Comparison of ENCODE assay signal across 13 mouse cellular contexts in genomic region chr1:87625254-87626025, GRCm38 (mm10). TPM values are rescaled to one million over a fixed set of nuclear protein-coding genes. Genes with fewer than 3 reads are reported as not detected.
A peak's percentile ranks its signal among the peaks of the same experiment; 100 is the strongest.
DNase-seq lines count a peak whose midpoint lies in the region; ATAC-seq and TF ChIP-seq lines count a peak whose summit lies in the region.
"Had no signal": no experiment of that assay in that cellular context is flagged by ENCODE, and none has a peak within 500 bp of the region (broad histone marks: within the 10 kb centered on the region; RNA-seq: fewer than 3 reads in every experiment).

No protein-coding gene starts in this region.

- H3K4me1 ChIP-seq in lung, adult 2 months (ENCODE audit: control insufficient read depth, insufficient read depth, low read length) = peaks cover 18% of the 10 kb centered on the region
- peaks cover 66% of the 10 kb centered on the region for H3K4me1 ChIP-seq in bone marrow macrophage, adult 2 months (ENCODE audit: control insufficient read depth, insufficient read depth, low read length)
- peaks cover 93% of the 10 kb centered on the region for H3K4me1 ChIP-seq in liver, embryonic 15.5 days (replicated peaks)
- peaks cover 19% of the 10 kb centered on the region; the same call in 1 of the 2 replicates for H3K4me1 ChIP-seq in small intestine, adult 2 months (ENCODE audit: control insufficient read depth, insufficient read depth, insufficient read length, low read length)
- H3K4me1 ChIP-seq: intestine, embryonic 15.5 days; limb, embryonic 15.5 days; stomach, embryonic 15.5 days had no signal

- TF ChIP-seq CTCF in lung, adult 2 months (IDR thresholded peaks at IDR 0.05; ENCODE audit: insufficient read depth, low read length) = no peak
- no peak for TF ChIP-seq CTCF in bone marrow macrophage, adult 2 months (IDR thresholded peaks at IDR 0.05; ENCODE audit: low read depth, low read length)
- TF ChIP-seq CTCF in small intestine, adult 2 months (IDR thresholded peaks at IDR 0.05; ENCODE audit: extremely low read depth, insufficient read length, insufficient replicate concordance, low read depth, low read length) = no peak

- H3K27ac ChIP-seq in bone marrow macrophage, adult 2 months (ENCODE audit: insufficient read depth, low read depth, low read length) = peak overlapping the region; percentile 92
- H3K27ac ChIP-seq in liver, embryonic 15.5 days (replicated peaks) = peak overlapping the region; percentile 70
- H3K27ac ChIP-seq in small intestine, adult 2 months (ENCODE audit: insufficient read depth, low read depth, low read length) = peak overlapping the region; percentile 67
- H3K27ac ChIP-seq: intestine, embryonic 15.5 days; limb, embryonic 15.5 days; stomach, embryonic 15.5 days had no signal

- intact Hi-C loops in left cerebral cortex, postnatal 36 days (cut with DNase I) = no loop called here

- no peak for ATAC-seq in liver, embryonic 15.5 days (ENCODE audit: insufficient read depth)
- ATAC-seq in inflammation-experienced regulatory T-cells, adult 6 months = no peak

- no peak overlapping the region for H3K9ac ChIP-seq in liver, embryonic 15.5 days
- H3K9ac ChIP-seq: intestine, embryonic 15.5 days; limb, embryonic 15.5 days; stomach, embryonic 15.5 days had no signal

- 68% methylated on average over 6 of the region's 6 CpGs for WGBS in lung, adult 2 months
- WGBS in liver, embryonic 15.5 days (ENCODE audit: insufficient replicate concordance) = 44% methylated on average over 6 of the region's 6 CpGs
- WGBS in small intestine, adult 2 months = 80% methylated on average over 6 of the region's 6 CpGs

- H3K9me3 ChIP-seq in liver, embryonic 15.5 days (replicated peaks) = no peaks in the 10 kb centered on the region
- H3K9me3 ChIP-seq: intestine, embryonic 15.5 days; limb, embryonic 15.5 days; stomach, embryonic 15.5 days had no signal

- peak; percentile 39 for DNase-seq in lung, postnatal 36 days
- DNase-seq in lung, adult 2 months = no peak
- DNase-seq in left cerebral cortex, postnatal 36 days (ENCODE audit: low spot score in 2 of 2) = no peak
- no peak for DNase-seq in cerebellum, adult 11-12 months
- DNase-seq: layer of hippocampus, postnatal 36 days had no signal

- H3K4me2 ChIP-seq in liver, embryonic 15.5 days = peak overlapping the region; percentile 32; the same call in 1 of the 2 replicates
- H3K4me2 ChIP-seq: heart, embryonic 11.5 days; intestine, embryonic 15.5 days; limb, embryonic 15.5 days; stomach, embryonic 15.5 days had no signal

- H3K27me3 ChIP-seq in liver, embryonic 15.5 days = no peaks in the 10 kb centered on the region
- no peaks in the 10 kb centered on the region for H3K27me3 ChIP-seq in small intestine, adult 2 months (ENCODE audit: control insufficient read depth, insufficient read depth, low read length)
- H3K27me3 ChIP-seq: intestine, embryonic 15.5 days; limb, embryonic 15.5 days; stomach, embryonic 15.5 days had no signal

- no peak for TF ChIP-seq POLR2A in lung, adult 2 months (IDR thresholded peaks at IDR 0.05; ENCODE audit: borderline replicate concordance, extremely low read depth, low read depth, low read length)
- no peak for TF ChIP-seq POLR2A in bone marrow macrophage, adult 2 months (IDR thresholded peaks at IDR 0.05; ENCODE audit: borderline replicate concordance, low read depth, low read length)
- TF ChIP-seq POLR2A in small intestine, adult 2 months (IDR thresholded peaks at IDR 0.05; ENCODE audit: low read depth, low read length) = no peak

- H3K4me3 ChIP-seq in lung, adult 2 months (replicated peaks; ENCODE audit: extremely low read depth, low read depth, low read length) = no peak overlapping the region
- peak overlapping the region; percentile 43 for H3K4me3 ChIP-seq in bone marrow macrophage, adult 2 months (ENCODE audit: insufficient read depth, low read length)
- H3K4me3 ChIP-seq in liver, embryonic 15.5 days (replicated peaks) = no peak overlapping the region
- no peak overlapping the region for H3K4me3 ChIP-seq in small intestine, adult 2 months (ENCODE audit: low read depth, low read length)
- H3K4me3 ChIP-seq: intestine, embryonic 15.5 days; limb, embryonic 15.5 days; stomach, embryonic 15.5 days had no signal

- no peaks in the 10 kb centered on the region for H3K36me3 ChIP-seq in liver, embryonic 15.5 days (replicated peaks)
- H3K36me3 ChIP-seq in small intestine, adult 2 months (ENCODE audit: control insufficient read depth, insufficient read depth, low read length) = no peaks in the 10 kb centered on the region
- H3K36me3 ChIP-seq: intestine, embryonic 15.5 days; limb, embryonic 15.5 days; stomach, embryonic 15.5 days had no signal

RNA-seq across cellular contexts. Expression of gene Inpp5d, which starts 5.3 kb away (rescaled TPM):
- polyA plus RNA-seq in lung, adult 2 months (2012; rRNA removed) = 86.5 and 123 TPM in 2 replicates
- 174 and 202 TPM in 2 replicates for polyA plus RNA-seq in bone marrow macrophage, adult 2 months (2012; ENCODE audit: insufficient read depth, insufficient read length, missing spikeins)
- 10.9 and 13.4 TPM in 2 replicates for polyA plus RNA-seq in liver, embryonic 15.5 days (2015; fragmentation: Nextera tagmentation; extraction: Ambion mirVana)
- 24.6 and 36.0 TPM in 2 replicates for polyA plus RNA-seq in small intestine, adult 2 months (2012; rRNA removed)
- 100 to 1,000 TPM; 124 to 158 (median 135) TPM for polyA plus RNA-seq in inflammation-experienced regulatory T-cells, adult 6 months (2017; shearing (Covaris generic))
- total RNA-seq in left cerebral cortex, postnatal 36 days (2021) = 10 to 100 TPM; 19.8 to 20.5 TPM

RNA-seq across cellular contexts. Expression of gene Ngef, which starts 51.8 kb away (rescaled TPM):
- polyA plus RNA-seq in lung, adult 2 months (2012; rRNA removed) = 7.2 and 7.4 TPM in 2 replicates
- not detected in 2 replicates for polyA plus RNA-seq in bone marrow macrophage, adult 2 months (2012; ENCODE audit: insufficient read depth, insufficient read length, missing spikeins)
- polyA plus RNA-seq in liver, embryonic 15.5 days (2015; fragmentation: Nextera tagmentation; extraction: Ambion mirVana) = 6.6 and 9.1 TPM in 2 replicates
- 8.1 and 24.1 TPM in 2 replicates for polyA plus RNA-seq in small intestine, adult 2 months (2012; rRNA removed)
- polyA plus RNA-seq in inflammation-experienced regulatory T-cells, adult 6 months (2017; shearing (Covaris generic)) = not detected
- total RNA-seq in left cerebral cortex, postnatal 36 days (2021) = 100 to 1,000 TPM; 359 to 394 TPM
